ENCODE assay signal across 25 mouse cellular contexts in genomic region chr15:66447883-66448282, GRCm38 (mm10). TPM values are rescaled to one million over a fixed set of nuclear protein-coding genes. Genes with fewer than 3 reads are reported as not detected.
DNase-seq lines count a peak whose midpoint lies in the region; ATAC-seq and TF ChIP-seq lines count a peak whose summit lies in the region.
"Had no signal": no experiment of that assay in that cellular context is flagged by ENCODE, and none has a peak within 500 bp of the region (broad histone marks: within the 10 kb centered on the region; RNA-seq: fewer than 3 reads in every experiment).

No protein-coding gene starts in this region.

- no peaks in the 10 kb centered on the region for H3K9me3 ChIP-seq in forebrain, embryonic 14.5 days (replicated peaks; ENCODE audit: control insufficient read depth, low read length)
- H3K9me3 ChIP-seq in forebrain, postnatal 0 days (ENCODE audit: low read length) = no peaks in the 10 kb centered on the region
- H3K9me3 ChIP-seq in MEL (replicated peaks; ENCODE audit: insufficient read depth, low read length) = no peaks in the 10 kb centered on the region
- H3K9me3 ChIP-seq in lung, postnatal 0 days (ENCODE audit: low read length) = no peaks in the 10 kb centered on the region
- H3K9me3 ChIP-seq: embryonic facial prominence, embryonic 12.5 days; heart, embryonic 10.5 days; hindbrain, embryonic 13.5 days had no signal

- H3K9ac ChIP-seq in forebrain, embryonic 14.5 days (ENCODE audit: low read length) = no peak overlapping the region
- H3K9ac ChIP-seq in forebrain, postnatal 0 days = no peak overlapping the region
- H3K9ac ChIP-seq in MEL (ENCODE audit: control insufficient read depth, low read depth, low read length, poor library complexity, severe bottlenecking) = no peak overlapping the region
- H3K9ac ChIP-seq in lung, postnatal 0 days (replicated peaks; ENCODE audit: low read depth) = no peak overlapping the region
- H3K9ac ChIP-seq: embryonic facial prominence, embryonic 12.5 days; hindbrain, embryonic 13.5 days had no signal

- intact Hi-C loops in gastrocnemius, adult 2 months (cut with DNase I) = no loop called here

- no peak for TF ChIP-seq EP300 in MEL (IDR thresholded peaks at IDR 0.05; ENCODE audit: low read depth in 1 of 2, low read length in 2 of 2)
- TF ChIP-seq EP300 in lung, postnatal 0 days (IDR thresholded peaks at IDR 0.05) = no peak

- no peaks in the 10 kb centered on the region for H3K36me3 ChIP-seq in forebrain, embryonic 14.5 days (ENCODE audit: control insufficient read depth, insufficient read depth, low read length)
- H3K36me3 ChIP-seq in forebrain, postnatal 0 days (ENCODE audit: insufficient read depth) = no peaks in the 10 kb centered on the region
- H3K36me3 ChIP-seq in MEL (ENCODE audit: control insufficient read depth in 1 of 2, insufficient read depth in 2 of 2, low read length in 2 of 2) = no peaks in the 10 kb centered on the region
- no peaks in the 10 kb centered on the region for H3K36me3 ChIP-seq in lung, postnatal 0 days (ENCODE audit: insufficient read depth, low read length)
- H3K36me3 ChIP-seq: embryonic facial prominence, embryonic 12.5 days; heart, embryonic 10.5 days; hindbrain, embryonic 13.5 days had no signal

- no peak overlapping the region for H3K4me2 ChIP-seq in forebrain, embryonic 14.5 days (ENCODE audit: low read length)
- no peak overlapping the region for H3K4me2 ChIP-seq in forebrain, postnatal 0 days (ENCODE audit: low read depth)
- H3K4me2 ChIP-seq in lung, postnatal 0 days (replicated peaks; ENCODE audit: low read depth, low read length) = no peak overlapping the region; the same call in 1 of the 2 replicates
- H3K4me2 ChIP-seq: embryonic facial prominence, embryonic 12.5 days; hindbrain, embryonic 13.5 days had no signal

- WGBS in forebrain, embryonic 14.5 days = 7% methylated on average over 2 of the region's 2 CpGs
- WGBS in forebrain, postnatal 0 days = 17% methylated on average over 2 of the region's 2 CpGs
- WGBS in lung, postnatal 0 days = 77% methylated on average over 2 of the region's 2 CpGs

- ATAC-seq in forebrain, embryonic 14.5 days = peak; percentile 44; the same call in 1 of the 2 replicates
- ATAC-seq in forebrain, postnatal 0 days = no peak; the same call in 1 of the 2 replicates
- no peak for ATAC-seq in lung, postnatal 0 days
- ATAC-seq: hindbrain, postnatal 0 days had no signal

- no peak overlapping the region for H3K27ac ChIP-seq in forebrain, embryonic 14.5 days (ENCODE audit: low read depth, low read length)
- H3K27ac ChIP-seq in forebrain, postnatal 0 days (ENCODE audit: low read depth, low read length) = no peak overlapping the region; the same call in 1 of the 2 replicates
- H3K27ac ChIP-seq in gastrocnemius, adult 2 months = no peak overlapping the region
- no peak overlapping the region for H3K27ac ChIP-seq in MEL (ENCODE audit: control insufficient read depth, low read depth, low read length)
- H3K27ac ChIP-seq in lung, postnatal 0 days (ENCODE audit: low read length) = no peak overlapping the region
- H3K27ac ChIP-seq: embryonic facial prominence, embryonic 12.5 days; heart, embryonic 10.5 days; hindbrain, embryonic 13.5 days; hindbrain, postnatal 0 days had no signal

- H3K27me3 ChIP-seq in forebrain, embryonic 14.5 days (replicated peaks; ENCODE audit: control insufficient read depth, insufficient read depth, low read length) = no peaks in the 10 kb centered on the region
- H3K27me3 ChIP-seq in forebrain, postnatal 0 days (ENCODE audit: insufficient read depth, low read length) = no peaks in the 10 kb centered on the region
- no peaks in the 10 kb centered on the region for H3K27me3 ChIP-seq in MEL (ENCODE audit: control insufficient read depth in 1 of 2, insufficient read depth in 2 of 2, low read length in 2 of 2)
- H3K27me3 ChIP-seq in lung, postnatal 0 days (replicated peaks; ENCODE audit: insufficient read depth, low read length) = no peaks in the 10 kb centered on the region
- H3K27me3 ChIP-seq: embryonic facial prominence, embryonic 12.5 days; hindbrain, embryonic 13.5 days had no signal

- no peak for TF ChIP-seq RAD21 in MEL (IDR thresholded peaks at IDR 0.05; ENCODE audit: low read depth, low read length)

- peaks cover 6% of the 10 kb centered on the region for H3K4me1 ChIP-seq in forebrain, embryonic 14.5 days (ENCODE audit: control insufficient read depth, insufficient read depth, low read length)
- peaks cover 11% of the 10 kb centered on the region; the same call in 1 of the 2 replicates for H3K4me1 ChIP-seq in forebrain, postnatal 0 days (ENCODE audit: insufficient read depth)
- H3K4me1 ChIP-seq in MEL (ENCODE audit: control insufficient read depth in 1 of 2, insufficient read depth in 2 of 2, low read length in 2 of 2) = no peaks in the 10 kb centered on the region
- no peaks in the 10 kb centered on the region for H3K4me1 ChIP-seq in lung, postnatal 0 days (ENCODE audit: insufficient read depth, low read depth, low read length)
- H3K4me1 ChIP-seq: embryonic facial prominence, embryonic 12.5 days; heart, embryonic 10.5 days; hindbrain, embryonic 13.5 days had no signal

- no peak overlapping the region for H3K4me3 ChIP-seq in forebrain, embryonic 14.5 days (ENCODE audit: low read depth, low read length)
- no peak overlapping the region for H3K4me3 ChIP-seq in forebrain, postnatal 0 days (ENCODE audit: low read depth, low read length)
- 0 out of 2 replicates have a peak overlapping the region, but pooled peaks have one; percentile 7 for H3K4me3 ChIP-seq in gastrocnemius, adult 2 months
- H3K4me3 ChIP-seq in MEL (ENCODE audit: control insufficient read depth in 1 of 2, insufficient read depth in 1 of 2, low read depth in 2 of 2, low read length in 2 of 2) = peak overlapping the region in 1 of 2 experiments; percentile 34; a peak in 2 of 4 replicates
- no peak overlapping the region for H3K4me3 ChIP-seq in lung, postnatal 0 days (ENCODE audit: low read depth, low read length)
- H3K4me3 ChIP-seq: embryonic facial prominence, embryonic 12.5 days; heart, embryonic 10.5 days; hindbrain, embryonic 13.5 days had no signal

- TF ChIP-seq POLR2A in MEL (IDR thresholded peaks at IDR 0.05; ENCODE audit: control insufficient read depth in 1 of 2, insufficient read depth in 1 of 2, low read depth in 1 of 2, low read length in 2 of 2, poor library complexity in 1 of 2) = no peak
- TF ChIP-seq POLR2A in brain, embryonic 14.5 days (IDR thresholded peaks at IDR 0.05; ENCODE audit: borderline replicate concordance, extremely low read depth, insufficient read depth, insufficient read length, poor library complexity, severe bottlenecking) = no peak

- no peaks in the 10 kb centered on the region for H3K79me2 ChIP-seq in MEL (ENCODE audit: control insufficient read depth, insufficient read depth, low read length, poor library complexity)

- peak; percentile 40 for DNase-seq in forebrain, embryonic 14.5 days (ENCODE audit: low spot score)
- no peak for DNase-seq in forebrain, postnatal 0 days
- no peak for DNase-seq in gastrocnemius, adult 2 months
- no peak for DNase-seq in gastrocnemius, postnatal 10 days
- DNase-seq in MEL (ENCODE audit: low read depth, low spot score) = no peak
- DNase-seq in brain, embryonic 14.5 days (ENCODE audit: low read depth) = peak; percentile 38
- DNase-seq in lung, postnatal 10 days = no peak
- no peak for DNase-seq in lung, postnatal 0 days (ENCODE audit: low spot score)
- DNase-seq: adrenal gland, postnatal 14 days; cerebellum, adult 2 months; embryo, embryonic 11 days; heart, postnatal 10 days; kidney, adult 11 months; kidney, adult 9 months had no signal

- no peak for TF ChIP-seq CTCF in forebrain, postnatal 0 days (IDR thresholded peaks at IDR 0.05; ENCODE audit: low read depth)
- TF ChIP-seq CTCF in gastrocnemius, adult 2 months (IDR thresholded peaks at IDR 0.05) = no peak
- TF ChIP-seq CTCF in MEL (IDR thresholded peaks at IDR 0.05 in 2 of 3, conservative IDR thresholded peaks at IDR 0.05 in 1 of 3; ENCODE audit: control insufficient read depth in 1 of 3, insufficient read depth in 1 of 3, low read depth in 2 of 3, low read length in 3 of 3, poor library complexity in 1 of 3, severe bottlenecking in 1 of 3) = no peak
- TF ChIP-seq CTCF in brain, embryonic 14.5 days (IDR thresholded peaks at IDR 0.05; ENCODE audit: borderline replicate concordance, extremely low read depth, insufficient read depth, insufficient read length) = no peak
- no peak for TF ChIP-seq CTCF in lung, postnatal 0 days (IDR thresholded peaks at IDR 0.05)

TF ChIP-seq in MEL, 35 proteins besides CTCF, POLR2A, EP300 and RAD21:
- TF ChIP-seq MXI1 (IDR thresholded peaks at IDR 0.05; ENCODE audit: low read depth, low read length) (peak; percentile 41; the same call in 1 of the 2 replicates), MEF2A (IDR thresholded peaks at IDR 0.05; ENCODE audit: extremely low read depth, insufficient replicate concordance, low read depth, low read length, poor library complexity, severe bottlenecking) (no peak), ELF1 (IDR thresholded peaks at IDR 0.05; ENCODE audit: low read depth, low read length) (no peak), ZMIZ1 (IDR thresholded peaks at IDR 0.05; ENCODE audit: low read depth, low read length) (no peak), TBP (IDR thresholded peaks at IDR 0.05; ENCODE audit: low read depth, low read length) (no peak)

RNA-seq across cellular contexts. Expression of gene Lrrc6, which starts 52.8 kb away (rescaled TPM):
- 1.2 and 1.7 TPM in 2 replicates for polyA plus RNA-seq in forebrain, embryonic 14.5 days (2014; fragmentation: Nextera tagmentation; extraction: Ambion mirVana)
- 2.0 and 2.7 TPM in 2 replicates for total RNA-seq in forebrain, postnatal 0 days (2014; rRNA removed)
- polyA plus RNA-seq in forebrain, postnatal 0 days (2015; fragmentation: Nextera tagmentation; extraction: Ambion mirVana) = 2.2 and 2.5 TPM in 2 replicates
- not detected for total RNA-seq in gastrocnemius, adult 2 months (2021)
- not detected for total RNA-seq in gastrocnemius, postnatal 10 days (2021)
- not detected in 2 replicates for total RNA-seq in MEL (2012; rRNA removed)
- polyA plus RNA-seq in MEL (2012; ENCODE audit: insufficient read depth in 1 of 2, insufficient read length in 2 of 2, low read depth in 1 of 2, low replicate concordance in 2 of 2, missing spikeins in 1 of 2) = not detected
- polyA plus RNA-seq in brain, embryonic 14.5 days (2012; rRNA removed) = 0.52 and 0.53 TPM in 2 replicates
- polyA plus RNA-seq in lung, postnatal 0 days (2015; fragmentation: Nextera tagmentation; extraction: Ambion mirVana) = 4.7 and 6.2 TPM in 2 replicates
- total RNA-seq: common myeloid progenitor, adult 5-6 weeks; gastrocnemius, adult 8-10 months; gastrocnemius, postnatal 4 days; heart, adult 18-20 months; heart, postnatal 10 days; hematopoietic stem cell, adult 5-6 weeks had no signal
- polyA plus RNA-seq: heart, embryonic 14.5 days; intestine, embryonic 14.5 days had no signal

Comparison
In these comparisons a context has a peak if more than half of its experiments do, and no peak if none do; other contexts are left out.
1. DNase-seq: peak in forebrain, embryonic 14.5 days (single experiment) and brain, embryonic 14.5 days (single experiment); none in forebrain, postnatal 0 days (single experiment), gastrocnemius, adult 2 months (single experiment), gastrocnemius, postnatal 10 days (single experiment), MEL (single experiment), lung, postnatal 10 days (single experiment) and lung, postnatal 0 days (single experiment).